Mouse (Mus musculus) embryonic facial prominence, embryonic 12.5 days (tissue): ENCODE measurements around the gene Vmn1r85. TPM values are rescaled to one million over a fixed set of nuclear protein-coding genes. Genes with fewer than 3 reads are reported as not detected.

ENCODE experiments used
- ATAC-seq: fragments of 200-750 bp; cut with Nextera tagmentation; 2 replicates; pipeline ENCODE4 v1.8.0; 2017; ENCODE audit not compliant: insufficient number of reproducible peaks, insufficient read depth, low FRiP score, low TSS enrichment
- H3K27ac ChIP-seq: fragments of 300-500 bp; sonication (generic); 2 replicates; pipeline ENCODE4 v1.5.1; 2016; ENCODE audit warnings: mild to moderate bottlenecking
- H3K27me3 ChIP-seq: fragments of 300-500 bp; sonication (generic); 2 replicates; pipeline ENCODE4 v1.6.1; 2016; ENCODE audit warnings: mild to moderate bottlenecking, moderate library complexity
- H3K36me3 ChIP-seq: fragments of 300-500 bp; sonication (generic); 2 replicates; pipeline ENCODE4 v1.6.1; 2016; ENCODE audit warnings: mild to moderate bottlenecking
- H3K4me1 ChIP-seq: fragments of 300-500 bp; sonication (generic); 2 replicates; pipeline ENCODE4 v1.6.1; 2016
- H3K4me2 ChIP-seq: fragments of 300-500 bp; sonication (generic); replicated peaks from 2 replicates; pipeline ENCODE4 v1.6.1; 2016; ENCODE audit warnings: mild to moderate bottlenecking, moderate library complexity
- H3K4me3 ChIP-seq: fragments of 300-500 bp; sonication (generic); 2 replicates; pipeline ENCODE4 v1.5.1; 2016; ENCODE audit warnings: mild to moderate bottlenecking
- H3K9ac ChIP-seq: fragments of 300-500 bp; sonication (generic); 2 replicates; pipeline ENCODE4 v1.6.1; 2016; ENCODE audit warnings: mild to moderate bottlenecking, moderate library complexity
- H3K9me3 ChIP-seq: fragments of 300-500 bp; sonication (generic); 2 replicates; pipeline ENCODE4 v1.6.1; 2016; ENCODE audit warnings: mild to moderate bottlenecking, moderate library complexity
- WGBS: fragments of 180-500 bp; shearing (Covaris S2); methylation state at CpG from one replicate; pipeline ENCODE4 v1.1.7; 2016; 5-methylcytosine and 5-hydroxymethylcytosine counted together
- polyA plus RNA-seq: library from polyadenylated mRNA; unstranded; fragments of >200 nt; fragmentation: Nextera tagmentation; extraction: Ambion mirVana; gene quantifications from 2 replicates; pipeline ENCODE4 v1.2.1, GENCODE M21; 2016

Gene Vmn1r85
- polyA plus RNA-seq, 1 experiment from 2014 or later: not detected

- Histone ChIP-seq H3K36me3 (peaks cover 23% of the 10 kb centered on the region), H3K27ac (peak within 1 kb of the TSS; percentile 100), H3K27me3 (peaks cover 26% of the 10 kb centered on the region), H3K9ac (peak within 1 kb of the TSS; percentile 92), H3K4me2 (peak within 1 kb of the TSS; percentile 90), H3K4me1 (peaks cover 33% of the 10 kb centered on the region), H3K4me3 (peak within 1 kb of the TSS; percentile 81), H3K9me3 (peaks cover 4% of the 10 kb centered on the region; the same call in 1 of the 2 replicates)
- under 1% methylated on average over 63 of the region's 65 CpGs for WGBS
- peak; percentile 85 for ATAC-seq
Observed at GRCm38 (mm10) chr7:13037901-13038555, 56.9 kb downstream of the Vmn1r85 start, which contains the start of gene Ube2m. TSS of gene Ube2m (minus strand) at chr7:13038275.

DNA sequence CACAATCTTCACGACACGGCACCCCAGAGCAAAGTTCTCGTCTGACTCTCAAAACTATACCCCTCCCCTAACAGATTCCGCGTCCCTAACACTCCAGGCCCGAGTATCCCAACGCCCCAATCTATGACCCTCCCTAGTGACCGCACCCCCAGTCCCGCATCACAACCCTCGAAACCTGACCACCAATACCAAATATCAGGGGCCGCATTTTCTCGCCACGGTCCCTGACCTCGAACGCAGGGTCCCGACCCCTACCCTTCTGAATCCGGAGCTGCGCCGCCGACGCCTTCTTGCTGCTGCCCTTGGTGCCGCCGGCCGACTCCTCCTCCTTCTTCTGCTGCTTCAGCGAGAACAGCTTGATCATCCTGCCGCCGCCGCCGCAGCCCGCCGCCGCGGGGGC is 57.6 kb downstream of the Vmn1r85 start:
- H3K4me3 ChIP-seq: peak overlapping the region; percentile 81
- peak overlapping the region; percentile 92 for H3K9ac ChIP-seq
- ATAC-seq: no peak
- peak overlapping the region; percentile 100 for H3K27ac ChIP-seq
- WGBS: under 1% methylated on average over 32 of the region's 33 CpGs
- H3K4me2 ChIP-seq: peak overlapping the region; percentile 90
- H3K4me1 ChIP-seq: peaks cover 33% of the 10 kb centered on the region
- no peaks in the 10 kb centered on the region for H3K9me3 ChIP-seq
- H3K36me3 ChIP-seq: peaks cover 30% of the 10 kb centered on the region
- peaks cover 20% of the 10 kb centered on the region for H3K27me3 ChIP-seq

DNA sequence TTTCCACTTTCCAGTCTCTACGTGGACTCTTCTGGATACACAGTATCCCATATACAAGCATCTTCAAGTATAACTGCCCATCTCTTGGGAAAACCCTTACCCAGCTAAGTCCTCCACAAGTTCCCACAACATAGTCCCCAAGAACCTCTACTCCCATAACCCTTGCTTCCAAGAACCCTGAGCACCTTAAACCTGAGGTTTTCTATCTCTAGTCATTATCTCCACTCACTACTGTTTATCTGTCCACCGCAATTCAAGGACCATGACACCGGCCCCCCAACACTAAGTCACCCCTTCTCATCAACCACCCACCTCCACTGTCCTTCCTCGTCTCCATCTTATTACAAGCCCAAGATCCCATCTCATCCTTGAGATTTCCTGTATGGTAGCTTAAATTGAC is 58.2 kb downstream of the Vmn1r85 start:
- Histone ChIP-seq H3K36me3 (peaks cover 35% of the 10 kb centered on the region), H3K4me2 (peak overlapping the region; percentile 90), H3K4me3 (peak overlapping the region; percentile 81), H3K9ac (peak overlapping the region; percentile 92), H3K9me3 (no peaks in the 10 kb centered on the region), H3K4me1 (peaks cover 33% of the 10 kb centered on the region), H3K27me3 (peaks cover 14% of the 10 kb centered on the region), H3K27ac (peak overlapping the region; percentile 100)
- no peak for ATAC-seq
- 41% methylated on average over 4 of the region's 4 CpGs for WGBS

DNA sequence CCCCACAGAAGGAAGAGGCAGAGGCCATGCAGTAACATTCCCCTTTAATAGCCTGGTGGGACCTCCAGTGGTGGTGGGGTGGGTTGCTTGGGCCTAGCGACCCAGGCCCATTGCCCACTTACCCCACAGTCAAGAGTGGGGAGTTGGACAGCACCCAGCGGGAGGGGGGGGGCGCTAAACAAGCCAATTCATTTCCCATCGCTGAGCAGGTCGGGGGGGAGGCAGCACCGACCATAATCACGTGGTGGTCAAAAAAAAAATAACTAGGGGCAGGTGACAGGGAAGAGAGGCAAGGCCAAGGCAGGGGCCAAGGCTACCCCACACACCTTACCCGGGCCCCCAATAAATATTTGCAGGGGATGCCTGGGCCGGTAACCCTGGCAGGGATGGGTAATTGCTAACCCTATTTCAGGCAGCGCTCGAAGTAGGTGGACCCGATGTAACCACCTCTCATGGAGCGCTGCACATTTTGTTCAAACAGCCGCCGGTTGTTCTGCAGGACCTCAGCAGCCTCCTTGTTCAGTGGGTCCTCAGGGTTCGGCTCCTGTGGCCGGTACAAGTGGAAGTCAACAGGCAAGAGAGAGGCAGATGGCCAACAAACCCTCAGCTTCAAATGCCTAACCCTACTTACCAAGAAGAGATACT is 59.6 kb downstream of the Vmn1r85 start:
- Histone ChIP-seq H3K27me3 (no peaks in the 10 kb centered on the region), H3K9ac (no peak overlapping the region; the same call in 1 of the 2 replicates), H3K36me3 (peaks cover 48% of the 10 kb centered on the region), H3K9me3 (no peaks in the 10 kb centered on the region), H3K27ac (peak overlapping the region; percentile 85; the same call in 1 of the 2 replicates), H3K4me2 (peak overlapping the region; percentile 71), H3K4me1 (peaks cover 33% of the 10 kb centered on the region), H3K4me3 (no peak overlapping the region)
- ATAC-seq: no peak; the same call in 1 of the 2 replicates
- WGBS: 86% methylated on average over 17 of the region's 17 CpGs

DNA sequence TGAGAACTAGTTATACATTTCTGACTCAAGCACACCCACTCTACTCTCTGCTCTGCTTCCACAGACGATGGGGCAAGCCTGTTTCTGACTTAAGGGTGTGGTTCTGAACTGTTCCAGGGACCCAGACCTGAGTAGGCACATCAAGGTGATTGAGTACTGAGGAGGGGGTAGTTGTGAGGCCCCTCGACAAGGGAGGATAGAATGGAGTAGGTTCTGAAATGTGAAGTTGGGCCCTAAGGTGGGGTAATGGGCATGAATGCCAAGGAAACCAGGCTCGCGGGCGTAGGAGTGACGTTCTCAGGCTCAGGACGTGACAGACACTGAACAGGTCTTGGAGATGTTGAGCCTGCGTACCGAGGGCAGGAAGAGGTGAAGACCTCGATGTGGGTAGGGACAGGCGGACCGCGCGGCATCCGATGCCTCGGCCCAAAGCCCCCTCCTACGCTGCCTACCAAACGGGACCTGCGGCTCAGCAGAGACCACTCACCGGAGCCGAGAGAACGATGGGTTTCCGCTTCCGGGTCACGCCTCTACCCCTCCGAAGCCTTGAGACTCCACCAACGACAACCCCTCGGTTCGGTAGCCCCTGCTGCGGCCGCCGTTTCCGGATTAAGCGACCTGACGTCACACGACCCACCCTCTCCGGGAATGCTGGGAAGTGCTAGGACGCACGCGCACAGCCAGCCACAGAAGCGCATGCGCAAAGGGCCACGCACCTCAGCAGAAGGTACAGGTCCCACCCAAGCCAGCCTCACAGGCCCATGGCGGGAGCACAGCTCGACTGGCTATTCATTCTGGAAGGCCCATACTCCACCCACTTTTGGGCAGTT is 60.6 kb downstream of the Vmn1r85 start, which contains the start of gene Chmp2a:
TSS of gene Chmp2a (minus strand) at position 660 of the 830 bp plus-strand sequence.
- peak; percentile 75 for ATAC-seq
- Histone ChIP-seq H3K4me1 (peaks cover 33% of the 10 kb centered on the region), H3K4me3 (peak within 1 kb of the TSS; percentile 45), H3K9me3 (no peaks in the 10 kb centered on the region), H3K36me3 (peaks cover 58% of the 10 kb centered on the region), H3K4me2 (peak within 1 kb of the TSS; percentile 71), H3K27me3 (no peaks in the 10 kb centered on the region), H3K9ac (peak within 1 kb of the TSS; percentile 58), H3K27ac (peak within 1 kb of the TSS; percentile 85)
- WGBS: under 1% methylated on average over 45 of the region's 45 CpGs

GRCm38 (mm10) chr7:13033451-13034147 is 61.4 kb downstream of the Vmn1r85 start:
- ATAC-seq: no peak
- whole genome bisulfite sequencing: 53% methylated on average over 13 of the region's 13 CpGs
- H3K27me3 ChIP-seq: no peaks in the 10 kb centered on the region
- H3K36me3 ChIP-seq: peaks cover 66% of the 10 kb centered on the region
- H3K27ac ChIP-seq: peak overlapping the region; percentile 85
- H3K4me2 ChIP-seq: peak overlapping the region; percentile 71
- peak overlapping the region; percentile 45 for H3K4me3 ChIP-seq
- peak overlapping the region; percentile 58 for H3K9ac ChIP-seq
- peaks cover 28% of the 10 kb centered on the region for H3K4me1 ChIP-seq
- no peaks in the 10 kb centered on the region for H3K9me3 ChIP-seq

Other genes starting within 250 kb of the Vmn1r85 start
- gene Zfp128, start 214.0 kb downstream of the Vmn1r85 start, polyA plus RNA-seq: 5.4 and 5.9 TPM in 2 replicates
- gene Zscan22, start 197.4 kb downstream of the Vmn1r85 start, polyA plus RNA-seq: 16.8 and 18.2 TPM in 2 replicates
- 833 and 862 TPM in 2 replicates for gene Rps5, start 172.9 kb downstream of the Vmn1r85 start, polyA plus RNA-seq
- 0.95 and 1.0 TPM in 2 replicates for gene Rnf225, start 167.8 kb downstream of the Vmn1r85 start, polyA plus RNA-seq
- gene Zfp324, start 129.3 kb downstream of the Vmn1r85 start, polyA plus RNA-seq: 13.9 and 14.4 TPM in 2 replicates
- gene Zfp446, start 117.3 kb downstream of the Vmn1r85 start, polyA plus RNA-seq: 12.0 and 13.0 TPM in 2 replicates
- gene Slc27a5, start 97.0 kb downstream of the Vmn1r85 start, polyA plus RNA-seq: 0.09 TPM in 1 of 2 replicates, not detected in the other
- 480 and 495 TPM in 2 replicates for gene Trim28, start 96.1 kb downstream of the Vmn1r85 start, polyA plus RNA-seq
- 28.8 and 29.9 TPM in 2 replicates for gene Zbtb45, start 85.1 kb downstream of the Vmn1r85 start, polyA plus RNA-seq
- gene Chmp2a, start 60.4 kb downstream of the Vmn1r85 start, polyA plus RNA-seq: 121 and 127 TPM in 2 replicates
- 166 and 183 TPM in 2 replicates for gene Ube2m, start 56.9 kb downstream of the Vmn1r85 start, polyA plus RNA-seq
- gene Mzf1, start 40.4 kb downstream of the Vmn1r85 start, polyA plus RNA-seq: 3.8 TPM in 2 replicates
- not detected in 2 replicates for gene Vmn1r86, start 24.7 kb upstream of the Vmn1r85 start, polyA plus RNA-seq
- gene Vmn1r87, start 45.0 kb upstream of the Vmn1r85 start, polyA plus RNA-seq: not detected in 2 replicates
- gene Vmn1r88, start 64.4 kb upstream of the Vmn1r85 start, polyA plus RNA-seq: 0.03 TPM in 1 of 2 replicates, not detected in the other
- gene Vmn1r89, start 117.8 kb upstream of the Vmn1r85 start, polyA plus RNA-seq: not detected in 2 replicates
- gene Lig1, start 182.1 kb upstream of the Vmn1r85 start, polyA plus RNA-seq: 117 and 120 TPM in 2 replicates
- gene Zswim9, start 183.5 kb upstream of the Vmn1r85 start, polyA plus RNA-seq: 14.2 and 15.8 TPM in 2 replicates
- gene Pla2g4c, start 229.5 kb upstream of the Vmn1r85 start, polyA plus RNA-seq: 1.0 and 1.3 TPM in 2 replicates